Mouse (Mus musculus) adrenal gland, postnatal 14 days (tissue): ENCODE results near the gene Sox15. TPM values are rescaled to one million over a fixed set of nuclear protein-coding genes. Genes with fewer than 3 reads are reported as not detected.

ENCODE experiments used
- DNase-seq: peaks from one replicate; pipeline ENCODE4 v3.0.0; 2021; ENCODE audit warnings: mixed read lengths
- total RNA-seq: library from RNA; stranded (reverse); gene quantifications from 2 replicates; pipeline ENCODE4 v1.2.3, GENCODE M21; 2021

The Sox15 gene
- total RNA-seq, 1 experiment from 2014 or later = not detected

DNA sequence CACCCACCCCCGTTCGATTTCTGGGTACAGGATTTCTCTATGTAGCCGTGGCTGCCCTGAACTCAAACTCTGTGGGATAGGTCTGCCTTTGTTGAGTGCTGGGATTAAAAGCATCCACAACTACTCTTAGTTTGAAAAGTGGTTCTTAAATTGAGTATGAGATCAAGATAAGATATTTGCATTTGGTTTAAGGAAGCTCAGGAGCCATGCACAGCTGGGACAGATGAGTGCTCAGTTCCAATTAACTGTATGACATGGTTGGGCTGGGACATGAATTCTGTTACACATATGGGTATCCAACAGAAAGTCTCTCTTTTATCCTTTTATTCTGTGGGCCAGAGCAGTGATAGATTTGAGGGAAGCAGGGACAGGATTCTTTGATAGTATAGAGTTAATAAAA is 19.6 kb upstream of the Sox15 start:
- no peak for DNase-seq

DNA sequence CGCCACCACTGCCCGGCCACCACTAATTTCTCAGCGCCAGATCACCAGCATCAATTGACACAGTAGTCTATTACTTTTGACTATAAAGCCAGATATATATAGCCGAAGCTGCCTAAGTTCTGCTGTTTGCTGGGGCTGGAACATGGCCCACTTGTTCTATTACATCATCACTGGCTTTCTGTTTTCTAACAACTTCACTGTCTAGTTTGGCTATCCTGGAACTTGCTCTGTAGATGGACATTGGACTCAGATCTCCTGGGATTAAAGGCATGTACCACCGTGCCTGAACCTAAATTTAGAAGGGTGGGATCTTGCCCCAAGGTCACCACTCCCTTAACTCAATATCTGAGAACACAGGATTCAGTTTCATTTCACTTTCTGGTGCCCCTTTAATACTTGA is 9.3 kb upstream of the Sox15 start:
- no peak for DNase-seq

DNA sequence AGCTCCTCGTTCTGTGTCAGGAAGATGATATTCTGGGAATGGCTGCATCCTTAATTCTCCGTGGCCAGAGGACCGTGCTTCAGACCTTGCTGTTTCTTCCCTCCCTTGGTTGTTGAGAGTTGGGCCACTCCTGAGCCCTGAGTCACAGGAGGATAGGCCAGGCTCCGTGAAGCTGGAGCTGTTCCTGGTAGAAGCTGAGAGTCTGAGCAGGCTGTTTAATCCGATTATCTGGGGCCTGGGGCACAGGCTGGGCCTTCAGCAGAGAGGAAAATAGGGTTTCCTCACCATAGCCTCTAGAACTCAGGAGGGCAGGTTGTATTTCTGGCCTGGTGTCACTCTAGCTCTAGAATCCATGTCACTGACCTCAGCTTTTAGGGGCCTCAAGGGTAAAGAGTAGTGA is 1.7 kb upstream of the Sox15 start:
- DNase-seq = peak; percentile 53

DNA sequence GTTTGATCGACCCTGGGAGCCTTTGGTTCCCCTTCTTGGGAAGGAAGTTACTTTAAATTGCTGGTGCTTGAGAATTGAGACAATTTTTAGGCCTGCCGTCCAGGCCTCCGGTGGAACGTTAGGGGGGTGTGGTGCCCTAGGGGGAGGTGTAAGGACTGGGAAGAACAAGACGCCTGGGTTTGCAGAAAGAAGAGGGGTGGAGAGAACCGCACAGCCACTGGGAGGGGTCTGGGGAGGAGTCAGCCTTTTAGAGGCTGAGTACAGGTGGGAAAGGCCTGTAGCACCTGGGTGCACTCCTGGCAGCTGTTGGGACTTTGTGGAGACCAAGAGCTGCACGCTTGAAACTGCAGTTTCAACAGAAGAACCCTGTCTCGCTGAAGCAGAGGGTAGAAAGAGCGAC is 354 bp upstream of the Sox15 start:
- DNase-seq = no peak

DNA sequence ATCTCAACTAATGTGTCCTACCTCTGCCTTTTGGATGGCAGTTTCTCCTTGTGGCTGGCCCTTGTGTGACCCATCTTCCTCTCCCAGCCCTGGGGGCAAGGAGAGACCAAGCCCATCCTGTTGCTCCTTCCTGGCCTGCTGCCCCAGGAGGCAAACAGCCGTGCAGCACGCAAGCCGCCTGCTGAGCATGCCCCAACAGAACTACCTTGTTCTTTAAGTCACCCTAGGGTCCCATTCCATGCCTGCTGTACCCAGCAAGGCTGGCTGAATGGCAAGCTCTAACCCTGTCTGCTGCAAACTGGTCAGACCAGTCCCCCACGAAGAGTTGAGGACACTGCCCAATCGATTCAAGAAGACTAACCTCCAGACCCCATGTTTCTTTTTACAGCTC is 946 bp downstream of the Sox15 start:
- DNase-seq = no peak

DNA sequence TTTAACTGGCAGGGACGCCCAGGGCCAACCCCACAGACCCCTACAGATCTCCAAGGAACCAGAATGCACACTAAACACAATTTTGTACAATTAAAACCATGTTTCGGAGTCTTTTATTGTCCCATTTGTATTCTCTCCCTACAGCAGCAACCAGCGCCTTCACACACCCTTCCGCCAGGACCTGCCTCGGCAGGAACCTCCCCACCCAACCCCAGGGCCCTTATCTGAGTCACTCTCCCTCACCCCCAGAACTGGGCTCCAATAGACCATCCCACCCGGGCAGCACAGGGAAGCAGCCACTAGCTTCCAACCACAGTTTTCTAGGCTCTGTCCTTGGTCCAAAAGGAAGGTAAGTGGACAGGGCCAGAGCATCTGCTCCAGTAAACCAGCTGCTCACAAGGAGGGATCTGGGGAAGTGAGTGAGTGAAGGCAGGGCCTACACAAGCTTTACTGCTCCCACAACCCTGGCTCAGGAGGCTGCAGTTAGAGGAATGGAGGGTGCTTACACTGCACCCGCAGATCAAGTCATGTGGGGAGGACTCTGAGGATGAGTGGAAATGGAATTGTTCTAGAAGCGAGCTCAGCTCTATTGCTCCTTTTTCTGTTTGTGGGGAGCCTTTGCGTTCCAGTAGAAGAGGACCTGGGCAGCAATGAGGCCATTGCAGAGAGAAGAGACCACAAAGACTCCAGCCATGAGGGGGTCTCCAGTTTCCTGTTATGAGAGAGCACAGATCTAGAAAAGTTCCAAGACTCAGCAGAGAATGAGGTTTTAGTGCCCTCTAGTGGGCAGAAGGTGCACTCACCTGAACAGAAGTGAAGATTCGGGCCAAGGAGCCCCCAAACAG is 1.7 kb downstream of the Sox15 start:
- peak; percentile 66 for DNase-seq

DNA sequence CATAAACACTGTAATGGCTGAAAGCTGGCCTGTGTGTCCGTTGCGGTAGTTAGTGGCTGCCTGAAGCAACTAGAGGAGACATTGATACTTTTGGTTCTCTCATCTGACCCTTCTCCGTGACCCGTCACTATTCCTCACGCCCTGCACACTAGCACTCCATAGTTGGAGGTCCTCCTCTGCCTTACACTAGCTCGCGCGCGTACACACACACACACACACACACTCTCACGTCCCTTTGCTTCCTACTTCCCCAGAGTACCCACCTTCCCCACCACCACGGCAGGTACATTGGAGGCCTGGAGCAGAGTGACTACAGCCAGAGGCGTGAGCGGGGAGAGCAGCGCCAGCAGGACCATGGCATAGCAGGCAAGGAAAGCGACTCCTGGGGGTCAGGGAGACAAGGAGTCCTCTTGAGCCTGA is 2.4 kb downstream of the Sox15 start:
- DNase-seq = no peak

DNA sequence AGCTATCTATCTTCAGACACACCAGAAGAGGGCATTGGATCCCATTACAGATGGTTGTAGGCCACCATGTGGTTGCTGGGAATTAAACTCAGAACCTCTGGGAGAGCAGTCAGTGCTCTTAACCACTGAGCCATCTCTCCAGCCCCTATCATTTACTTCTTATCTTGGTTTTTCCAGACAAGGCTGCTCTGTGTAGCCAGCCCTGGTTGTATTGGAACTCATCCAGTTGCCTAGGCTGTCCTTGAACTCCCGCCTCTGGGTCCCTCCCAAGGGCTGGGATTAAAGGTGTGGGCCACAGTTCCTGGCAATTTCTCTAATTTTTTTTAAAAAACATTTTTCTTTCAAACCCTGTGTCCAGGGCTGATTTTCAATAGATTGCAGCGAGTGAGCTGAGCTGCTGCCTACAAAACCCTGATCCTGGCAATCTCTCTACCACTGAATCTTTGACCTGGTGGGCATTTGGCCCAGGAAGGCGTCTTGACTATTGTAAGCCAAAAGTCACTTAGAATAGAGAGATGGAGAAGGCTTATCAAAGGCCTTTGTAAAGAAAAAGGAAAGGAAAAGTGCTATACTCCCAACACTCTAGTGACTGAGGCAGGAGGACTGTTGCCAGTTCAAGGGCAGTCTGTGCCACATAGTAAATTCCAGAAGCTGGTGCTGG is 6.2 kb downstream of the Sox15 start:
- peak; percentile 67 for DNase-seq

DNA sequence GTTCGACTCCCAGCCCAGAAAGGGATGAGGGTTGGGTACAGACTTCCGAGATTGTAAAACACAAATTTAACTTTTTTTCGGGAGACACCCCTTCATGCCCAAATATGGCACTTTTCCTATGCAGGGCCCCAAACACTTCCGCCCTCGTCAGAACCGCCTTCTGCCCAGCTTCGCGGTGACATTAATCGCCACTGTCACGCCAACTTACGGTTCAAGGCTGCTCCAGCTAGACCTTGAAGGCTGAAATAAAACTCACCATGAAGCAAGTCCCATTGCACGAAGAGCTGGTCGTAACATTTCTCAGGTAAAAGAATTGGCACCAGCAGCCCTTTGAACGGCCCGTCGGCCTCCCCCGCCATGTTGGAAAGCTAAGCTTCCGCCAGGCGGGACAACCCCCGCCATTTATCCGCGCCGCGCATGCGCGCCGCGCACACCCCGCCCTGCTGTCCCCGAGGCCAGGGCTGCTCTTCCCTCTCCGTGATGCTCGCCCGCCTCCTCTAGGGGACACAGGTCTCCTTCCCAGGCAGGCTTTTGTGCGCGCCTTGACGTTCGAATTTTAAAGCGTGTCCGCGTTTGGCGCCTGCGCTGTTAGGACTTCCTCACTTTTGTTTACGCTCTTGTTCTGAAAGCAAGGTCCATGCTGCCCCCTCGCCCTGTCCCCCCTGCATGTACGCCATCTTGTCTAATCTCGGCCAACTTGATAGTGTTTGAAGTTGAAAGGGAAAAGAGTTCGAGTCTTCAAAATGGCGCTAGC is 7.3 kb downstream of the Sox15 start, which contains the start of gene Mpdu1:
Mpdu1 (minus strand) TSS at position 430 of the 754 bp plus-strand sequence.
- peak; percentile 97 for DNase-seq

DNA sequence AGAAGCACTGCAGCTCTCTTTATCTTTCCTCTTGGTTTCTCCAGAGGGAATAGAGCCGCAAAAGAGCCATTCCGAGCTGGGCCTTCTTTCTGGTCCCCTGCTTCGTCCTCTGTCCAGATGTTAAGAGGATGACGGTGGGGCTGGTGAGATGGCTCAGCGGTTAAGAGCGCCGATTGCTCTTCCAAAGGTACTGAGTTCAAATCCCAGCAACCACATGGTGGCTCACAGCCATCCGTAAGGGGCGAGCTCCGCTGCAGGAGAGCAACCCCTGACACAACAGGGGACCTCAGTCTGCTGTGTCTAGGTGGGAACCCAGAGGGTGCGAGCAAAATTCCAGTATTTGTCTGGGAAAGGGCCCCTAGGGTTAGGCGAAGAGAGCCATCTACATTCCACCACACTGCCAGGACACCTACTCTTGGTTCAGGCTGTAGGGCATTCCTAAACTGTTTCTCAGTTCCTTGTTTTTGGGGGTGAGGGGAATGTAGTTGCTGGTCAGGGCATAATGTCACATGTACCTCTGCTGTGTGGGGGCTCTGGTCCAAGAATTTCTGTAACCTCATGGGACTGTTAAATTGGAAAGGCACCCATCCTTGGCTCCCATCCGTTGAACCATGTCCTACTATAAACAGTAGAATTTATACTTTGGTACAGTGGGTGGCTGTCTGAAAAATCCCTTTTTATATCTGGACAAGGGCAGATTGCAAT is 8.0 kb downstream of the Sox15 start:
- DNase-seq = no peak

DNA sequence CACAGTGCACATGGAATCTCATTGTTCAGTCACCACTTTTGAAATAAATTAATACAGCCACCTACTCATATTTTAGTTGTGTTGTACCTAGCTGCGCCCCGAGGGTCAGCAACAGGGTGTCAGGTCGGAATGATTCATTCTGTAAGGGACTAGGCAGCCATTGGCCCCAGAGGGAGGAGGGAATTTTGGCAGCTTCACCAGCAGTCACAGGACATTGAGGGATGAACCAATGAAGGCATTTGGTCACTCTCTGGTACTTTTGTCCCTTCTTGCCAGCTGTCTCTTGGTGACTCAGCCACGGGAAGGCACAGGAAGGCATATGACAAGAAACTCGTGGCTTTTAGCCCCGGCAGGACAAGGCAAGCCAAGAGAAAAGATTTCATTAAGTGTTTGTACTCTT is 8.7 kb downstream of the Sox15 start:
- DNase-seq = peak; percentile 83

DNA sequence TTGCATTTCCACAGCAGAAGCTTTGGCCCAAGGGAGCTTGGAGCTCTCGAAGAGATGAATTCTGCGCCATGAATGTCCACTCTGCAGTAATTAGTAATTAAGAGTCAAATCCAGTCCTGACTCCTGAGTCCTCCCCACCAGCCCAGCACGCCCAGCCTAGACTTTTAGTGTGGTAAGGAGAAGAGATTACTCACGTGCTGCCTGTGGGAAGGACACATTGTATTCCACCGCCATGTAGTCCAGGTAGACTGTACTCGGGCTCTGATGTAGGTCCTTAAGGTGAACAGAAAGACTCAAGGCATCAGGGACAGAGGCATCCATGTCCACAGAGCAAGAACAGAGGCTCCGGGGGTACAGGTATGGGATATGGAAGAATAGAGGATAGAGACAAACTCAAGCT is 9.7 kb downstream of the Sox15 start:
- DNase-seq = no peak

DNA sequence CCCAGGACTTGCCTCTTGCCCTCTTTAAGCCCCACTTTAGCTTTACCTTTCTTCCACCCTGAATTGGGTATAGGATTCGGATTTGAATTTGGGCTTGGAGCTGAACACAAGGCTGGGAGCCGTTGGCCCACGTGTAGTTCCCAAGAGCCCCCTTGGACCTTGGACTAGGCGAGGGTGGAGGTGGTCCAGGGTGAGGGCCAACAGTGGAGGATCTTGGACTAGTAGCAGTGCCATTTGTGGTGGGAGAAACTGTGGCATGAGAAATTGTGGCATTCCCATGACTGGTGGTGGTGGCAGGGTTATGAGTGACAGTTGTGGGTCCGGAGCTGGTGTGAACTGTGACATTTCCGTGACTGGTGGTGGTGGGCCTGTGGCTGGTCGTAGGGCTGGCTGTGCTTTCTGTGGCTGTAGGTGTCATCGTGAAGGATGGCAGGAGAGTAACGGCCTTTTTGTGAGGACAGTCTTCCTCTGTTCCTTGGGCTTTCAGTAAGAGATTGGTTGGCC is 10.4 kb downstream of the Sox15 start:
- DNase-seq = no peak

DNA sequence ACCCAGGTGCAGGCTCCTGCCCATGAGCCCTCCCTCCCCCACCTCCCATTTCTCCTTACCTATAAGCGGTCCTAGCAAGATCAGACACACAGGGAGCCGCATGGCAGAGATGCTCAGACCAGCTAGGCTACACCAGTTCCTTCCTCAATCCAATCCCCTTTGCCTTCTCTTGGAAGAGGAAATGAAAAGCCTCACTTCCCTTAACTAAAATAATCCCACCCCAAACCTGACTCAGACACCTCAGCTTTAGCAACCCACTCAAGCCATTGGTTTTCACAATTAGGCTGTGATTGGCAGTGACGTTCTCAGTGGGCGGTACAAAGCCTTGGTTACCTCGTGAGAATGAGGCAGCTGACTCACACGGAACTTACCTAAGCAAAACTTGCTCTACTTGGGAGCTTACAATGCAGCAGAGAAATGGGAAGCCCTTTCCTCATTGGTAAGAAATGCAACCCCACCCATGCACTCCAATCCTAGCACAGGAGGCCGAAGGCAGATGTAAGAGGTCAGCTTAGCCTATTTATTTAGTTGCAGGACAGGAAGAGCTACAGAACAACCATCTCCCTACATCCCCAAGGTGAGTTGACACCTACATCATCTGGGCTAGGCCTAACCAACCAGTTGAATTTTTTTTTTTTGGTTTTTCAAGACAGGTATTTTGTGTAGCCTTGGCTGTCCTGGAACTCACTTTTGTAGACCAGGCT is 11.0 kb downstream of the Sox15 start, which contains the start of gene Cd68:
Cd68 (minus strand) TSS at position 193 of the 704 bp plus-strand sequence.
- DNase-seq = peak; percentile 73

DNA sequence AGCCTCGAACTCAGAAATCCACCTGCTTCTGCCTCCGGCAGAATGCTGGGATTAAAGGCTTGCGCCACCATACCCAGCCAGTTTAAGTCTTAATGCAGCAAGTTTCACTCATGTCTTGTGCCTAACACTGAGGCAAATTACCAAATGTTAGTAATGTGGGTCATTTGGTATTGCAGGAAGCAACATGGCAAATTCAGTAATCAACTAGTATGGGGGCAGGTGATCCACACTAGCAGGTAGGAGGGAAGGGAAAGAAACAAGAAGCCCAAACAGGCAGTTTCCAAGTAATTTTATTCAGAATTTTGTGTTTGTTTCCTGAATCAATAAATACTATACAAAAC is 11.5 kb downstream of the Sox15 start:
- DNase-seq = no peak

DNA sequence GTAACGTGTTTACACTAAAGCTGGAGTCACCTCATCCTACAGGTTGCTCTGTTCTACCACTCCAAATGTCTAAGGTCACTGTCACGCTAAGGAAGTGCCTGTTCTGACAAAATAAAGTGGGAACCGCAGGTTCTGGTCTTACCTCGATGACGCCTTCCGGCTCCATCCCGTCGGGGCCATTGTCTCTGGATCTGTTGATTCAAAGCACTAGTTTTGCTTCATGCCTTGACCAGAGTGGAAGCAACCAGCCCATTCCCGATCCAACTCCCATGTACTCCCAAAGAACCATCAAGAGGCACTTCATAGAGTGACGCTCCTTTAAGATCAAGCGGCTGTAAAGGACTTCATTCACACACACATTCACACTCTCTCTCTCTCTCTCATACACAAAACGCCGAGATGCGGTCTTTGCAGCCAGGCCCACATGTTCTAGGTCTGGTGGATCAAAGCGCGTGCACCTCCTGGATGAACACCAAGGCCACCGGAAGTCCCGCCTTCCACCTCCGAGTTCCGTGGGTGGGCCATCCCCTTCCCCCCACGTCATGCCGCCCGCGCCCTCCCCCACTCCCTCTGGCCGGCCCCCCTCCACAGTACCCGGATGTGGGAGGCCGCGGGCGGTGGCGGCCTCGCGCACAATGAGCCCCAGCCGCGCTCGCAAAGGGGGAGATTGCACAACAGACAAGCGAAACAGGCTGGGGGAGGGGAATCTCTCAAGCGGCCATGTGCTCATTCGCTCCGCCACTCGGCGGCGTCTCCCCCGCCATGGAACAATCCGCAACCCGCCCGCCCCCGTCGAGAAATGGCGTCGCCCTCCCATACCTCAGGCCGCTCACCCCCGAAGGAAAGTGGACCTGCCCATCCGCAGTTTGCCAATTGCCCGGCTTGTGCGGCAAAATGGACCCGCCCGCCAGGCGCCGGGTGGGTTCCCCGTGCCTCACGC is 15.9 kb downstream of the Sox15 start:
- DNase-seq = peak; percentile 99

DNA sequence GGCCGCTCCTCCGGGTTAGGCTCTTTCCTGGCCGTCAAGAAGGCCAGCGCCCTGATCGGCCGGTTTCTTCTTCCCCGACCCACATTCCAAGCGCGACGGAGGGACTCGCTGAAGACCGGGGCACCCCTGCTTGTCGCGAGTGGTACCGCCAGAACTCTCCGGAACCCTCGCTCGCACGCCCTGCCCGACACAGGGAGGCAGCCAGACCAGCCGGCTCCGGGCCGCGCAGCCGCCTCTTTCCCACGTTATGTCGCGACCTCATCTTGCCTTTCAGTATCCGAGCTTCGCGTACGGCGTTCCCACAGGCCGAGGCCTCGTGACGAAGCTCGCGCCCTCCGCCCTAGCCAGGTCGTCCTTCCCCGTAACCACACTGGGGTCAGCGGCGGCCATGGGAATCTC is 16.6 kb downstream of the Sox15 start:
- DNase-seq = no peak

DNA sequence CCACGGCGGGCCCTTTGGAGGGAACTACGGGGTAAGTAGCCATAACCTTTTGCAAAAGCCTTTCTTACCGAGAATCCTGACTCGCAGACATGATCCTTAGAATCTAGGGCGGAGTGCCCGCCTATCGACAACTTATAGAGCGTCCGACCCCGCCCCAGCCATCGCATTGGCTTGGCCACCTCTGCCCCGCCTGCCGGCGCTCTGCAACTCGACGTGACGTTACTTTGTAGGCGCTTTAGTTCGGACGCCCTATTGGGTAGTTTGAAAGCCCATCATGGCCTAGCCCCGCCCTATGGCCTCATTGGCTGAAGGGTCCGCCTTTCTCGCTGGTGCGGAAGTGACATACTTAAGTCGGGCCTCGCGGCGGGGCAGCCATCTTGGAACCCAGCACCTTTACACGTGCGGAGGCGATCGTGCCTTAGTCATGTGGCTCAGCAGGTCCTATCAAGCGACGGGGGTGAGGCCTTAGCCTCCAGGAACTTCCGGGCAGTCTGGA is 17.1 kb downstream of the Sox15 start, which contains the start of gene Eif4a1:
Eif4a1 (minus strand) TSS at position 213 of the 496 bp plus-strand sequence.
- peak; percentile 99 for DNase-seq

DNA sequence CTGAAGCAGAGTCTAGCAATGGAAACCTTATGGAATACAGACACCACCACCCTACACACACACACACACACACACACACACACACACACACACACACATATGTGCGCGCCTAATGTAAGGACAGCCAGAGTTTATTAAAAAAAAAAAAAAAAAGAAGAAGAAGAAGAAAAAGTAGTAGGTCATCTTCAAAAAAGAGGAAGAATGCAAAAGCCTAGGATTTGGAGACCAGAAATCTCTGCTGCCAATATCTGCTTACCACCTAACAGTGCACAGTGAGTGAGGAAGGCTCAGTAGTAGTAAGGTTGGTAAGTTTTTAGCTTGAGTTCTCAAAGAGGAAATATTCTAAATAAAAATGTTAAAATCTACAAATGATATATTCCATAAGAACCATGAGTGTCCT is 24.0 kb downstream of the Sox15 start:
- DNase-seq = no peak
